Mouse (Mus musculus) c-Kit-positive CD71-negative TER-119-negative erythroid progenitor cells, embryonic 14.5 days (primary cell): ENCODE results near the gene Apba1.

Experiments used
- DNase-seq: peaks from one replicate; pipeline ENCODE4 v3.0.0-alpha.2; 2013; ENCODE audit warnings: low read depth

Gene Apba1

DNA sequence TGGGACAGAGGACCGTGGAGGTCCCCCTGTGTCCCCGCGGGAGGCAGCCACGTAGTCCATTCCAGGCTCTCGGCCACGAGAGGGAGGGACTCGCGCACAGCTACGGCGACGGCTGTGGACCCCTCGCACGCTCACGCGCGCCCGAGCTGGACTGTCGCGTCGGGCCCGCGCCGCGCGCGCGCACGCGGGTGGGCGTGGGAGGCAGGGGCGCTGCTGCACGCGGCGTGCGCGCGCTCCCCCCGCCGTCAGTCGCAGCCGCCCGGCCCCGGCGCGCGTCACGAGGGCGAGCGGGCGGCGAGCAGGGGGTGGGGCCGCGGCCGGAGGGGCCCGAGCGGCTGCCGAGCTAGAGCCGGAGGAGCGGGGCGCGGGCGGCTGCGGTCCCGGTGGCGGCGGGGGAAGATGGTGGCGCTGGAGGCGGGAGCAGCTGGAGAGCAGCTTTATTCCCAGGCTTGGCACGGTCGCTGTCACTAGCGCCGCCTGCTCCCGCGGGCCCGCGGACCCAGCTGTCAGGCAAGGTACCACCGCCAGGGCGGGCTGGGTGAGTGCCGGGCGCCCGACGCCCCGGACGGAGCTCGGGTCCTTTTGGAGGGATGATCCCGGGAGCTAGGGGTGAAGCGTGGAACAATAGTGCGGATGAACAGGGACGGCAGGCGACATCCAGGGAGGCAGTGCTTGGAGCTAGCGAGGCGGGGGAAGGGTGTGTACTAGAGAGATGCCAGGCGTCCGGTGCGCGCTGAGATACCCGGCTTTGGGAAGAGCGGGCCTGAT lies at the start of gene Apba1:
Apba1 (plus strand) TSS at position 334 of the 768 bp plus-strand sequence.
- DNase-seq = no peak

DNA sequence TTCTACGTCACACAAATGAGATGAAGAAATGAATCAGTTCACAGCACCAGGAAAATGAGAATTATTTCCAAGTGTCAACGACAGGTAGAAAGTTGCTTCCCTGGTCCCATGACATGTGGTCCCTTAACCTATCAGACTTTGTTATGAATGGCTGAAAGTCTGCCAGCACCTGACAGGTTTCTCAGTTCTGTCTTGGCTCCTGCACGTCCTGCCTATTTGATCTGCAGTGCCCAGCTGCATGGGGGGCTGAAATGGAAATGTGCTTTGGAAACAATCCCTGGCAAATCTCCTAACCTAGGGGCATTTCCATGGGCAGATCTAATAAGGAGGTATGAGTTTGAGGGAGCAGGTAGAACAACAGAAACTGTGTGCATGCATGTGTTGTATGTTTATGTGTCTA lies 12.2 kb upstream of the Apba1 start:
- no peak for DNase-seq

DNA sequence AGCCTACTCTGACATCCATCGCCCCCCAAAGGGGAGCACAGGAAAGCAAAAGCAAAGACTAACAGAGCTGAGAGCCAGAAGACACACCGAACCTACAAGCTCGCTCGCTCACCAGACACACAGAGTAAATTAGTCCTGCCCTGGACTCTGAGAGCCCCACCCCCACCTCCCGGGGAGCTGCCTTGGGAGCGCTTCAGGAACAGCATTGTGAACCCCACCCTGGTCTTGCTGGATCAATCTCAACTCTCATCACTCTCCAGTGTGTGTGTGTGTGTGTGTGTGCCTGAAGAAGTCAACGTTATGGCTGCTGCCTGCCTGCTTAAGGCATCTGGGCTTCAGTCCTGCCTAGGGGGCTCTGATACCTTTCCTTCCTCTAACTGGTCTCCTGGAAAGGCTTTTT lies 1.7 kb upstream of the Apba1 start:
- no peak for DNase-seq

DNA sequence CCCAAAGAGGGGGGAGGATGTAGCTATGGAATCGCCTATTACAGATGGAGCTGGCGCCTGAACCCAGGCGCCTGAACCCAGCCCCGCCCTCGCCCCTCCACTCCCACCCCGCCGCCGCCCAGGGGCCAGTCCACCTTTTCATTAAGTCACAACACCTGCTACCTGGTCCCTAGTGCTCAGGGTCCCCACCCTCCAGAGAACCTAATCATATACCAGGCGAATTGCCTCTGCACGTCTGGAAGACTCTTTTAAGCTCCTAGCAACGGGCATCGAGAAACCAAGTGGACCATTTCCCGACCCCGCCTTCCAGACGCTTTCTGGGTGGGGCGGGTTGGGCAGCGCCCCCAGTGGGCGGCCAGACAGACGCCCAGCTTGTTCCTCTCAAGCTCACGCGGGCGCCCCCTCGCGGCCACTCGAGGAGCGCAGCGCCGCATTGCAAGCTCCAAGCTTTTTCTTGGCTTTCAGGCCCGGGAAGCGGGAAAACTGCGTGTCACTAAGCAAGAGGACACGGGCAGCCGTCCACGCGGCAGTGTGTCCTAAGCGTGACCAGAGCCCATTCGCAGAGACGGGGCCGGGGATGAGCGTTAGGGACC lies 630 bp upstream of the Apba1 start:
- peak; percentile 81 for DNase-seq

DNA sequence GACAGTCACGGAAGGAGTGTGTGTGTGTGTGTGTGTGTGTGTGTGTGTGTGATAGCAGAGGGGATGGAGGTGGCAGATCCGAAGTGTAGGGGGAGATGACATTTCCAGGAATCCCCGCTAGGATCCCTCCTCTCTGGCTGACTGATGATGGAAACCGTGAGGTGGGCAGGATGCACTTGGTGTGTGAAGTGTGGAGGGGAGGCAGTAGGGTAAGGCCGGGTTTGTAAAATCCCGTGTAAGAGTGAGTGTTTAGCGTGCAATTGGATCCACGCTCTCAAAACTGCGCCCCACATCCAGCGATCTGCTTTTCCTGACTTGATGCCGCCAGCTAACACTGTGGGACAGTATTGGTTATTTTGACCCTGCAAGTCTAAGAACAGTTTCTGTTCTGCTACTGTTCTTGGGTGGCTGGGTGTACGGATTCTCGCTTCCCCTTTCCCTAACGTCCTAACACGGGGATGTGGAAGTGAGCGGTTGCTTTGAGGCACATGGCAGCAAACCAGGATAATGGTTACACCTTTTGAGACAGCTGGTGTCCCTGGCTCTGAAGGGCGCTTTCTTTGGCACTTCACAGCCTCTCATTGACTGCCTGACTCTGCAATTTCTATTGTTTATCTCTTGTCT lies 747 bp downstream of the Apba1 start:
- no peak for DNase-seq

DNA sequence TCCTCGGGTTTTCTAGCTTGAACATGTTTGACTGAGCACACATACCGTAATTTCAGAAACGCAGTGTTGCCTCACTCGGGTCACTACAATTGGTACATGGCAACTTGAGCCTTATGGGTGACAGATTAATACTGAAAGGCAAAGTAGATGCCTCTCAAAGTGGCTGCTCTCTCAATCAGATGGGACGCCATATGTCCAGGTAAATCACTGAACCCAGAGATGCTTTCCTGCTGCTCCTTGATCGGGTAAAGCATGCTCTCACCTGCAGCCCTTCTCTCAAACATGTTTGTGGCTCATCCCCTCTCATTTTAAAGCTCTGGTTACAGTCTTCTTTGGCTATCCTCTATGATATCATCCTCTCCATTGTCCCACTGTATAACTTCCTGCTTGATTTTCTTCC lies 4.7 kb downstream of the Apba1 start:
- no peak for DNase-seq

DNA sequence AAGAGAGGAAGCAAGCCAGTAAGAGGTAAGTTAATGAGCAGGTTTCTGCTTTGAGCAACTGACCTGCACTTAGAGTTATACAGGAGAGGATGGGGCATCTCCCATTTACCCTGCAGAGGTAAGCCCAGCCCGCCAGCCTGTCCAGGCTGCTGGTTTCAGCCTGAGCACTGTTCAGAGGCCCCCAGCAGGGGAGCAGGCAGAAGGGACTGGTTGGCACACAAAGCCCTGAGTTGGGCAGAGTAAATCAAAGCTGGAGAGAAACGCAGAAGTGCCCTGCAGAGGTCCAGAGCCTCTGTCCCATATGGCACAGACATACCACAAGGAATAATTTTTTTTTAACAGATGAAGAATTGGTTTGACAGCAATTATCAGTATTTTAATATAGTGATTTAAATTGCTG lies 5.4 kb downstream of the Apba1 start:
- no peak for DNase-seq

GRCm38 (mm10) chr19:23768864-23769263 lies 10.2 kb downstream of the Apba1 start:
- no peak for DNase-seq

- no peak for DNase-seq
These were observed 12.1 kb downstream of the Apba1 start for GRCm38 (mm10) chr19:23770494-23771423.

DNA sequence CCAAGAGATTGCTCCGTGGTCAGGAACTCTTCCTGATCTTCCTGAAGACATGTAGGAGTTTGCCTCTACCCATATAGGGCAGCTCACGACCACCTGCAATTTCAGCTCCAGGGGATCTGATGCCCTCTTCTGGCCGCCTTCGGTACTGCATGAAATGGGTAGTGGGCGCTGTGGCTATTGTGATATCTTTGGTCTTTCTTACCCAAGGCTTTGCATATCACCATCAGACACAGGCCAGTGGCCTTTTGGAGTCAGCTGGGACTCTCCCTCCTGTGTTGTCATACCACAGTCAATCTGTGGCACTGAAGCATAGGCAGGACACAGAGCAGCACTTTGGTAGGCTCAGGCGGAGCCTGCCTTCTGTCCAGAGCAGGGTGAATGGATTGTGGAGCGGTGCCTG lies 13.3 kb downstream of the Apba1 start:
- no peak for DNase-seq

- no peak for DNase-seq
These were observed 16.7 kb downstream of the Apba1 start for GRCm38 (mm10) chr19:23775356-23775755.

GRCm38 (mm10) chr19:23779130-23779529 lies 20.4 kb downstream of the Apba1 start:
- no peak for DNase-seq

DNA sequence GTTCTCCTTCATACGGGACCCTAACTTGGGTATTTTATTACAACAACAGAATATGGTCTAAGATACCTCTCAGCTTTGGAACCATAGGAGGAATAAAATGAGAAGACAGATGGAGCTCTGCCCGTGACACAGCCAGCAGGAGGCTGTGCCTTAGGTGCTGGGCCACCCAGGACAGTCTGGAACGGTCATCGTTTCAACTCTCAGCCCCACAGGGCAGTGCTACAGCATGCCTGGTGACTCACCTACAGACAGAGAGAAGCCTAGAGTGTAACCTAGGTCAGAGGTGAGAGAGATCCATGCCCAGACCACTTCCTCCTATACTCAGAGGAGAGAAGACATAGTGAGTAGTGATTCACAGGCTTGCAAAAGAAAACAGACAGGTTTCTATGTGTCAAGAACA lies 21.4 kb downstream of the Apba1 start:
- DNase-seq = no peak

- DNase-seq = no peak
These were observed 23.3 kb downstream of the Apba1 start for GRCm38 (mm10) chr19:23781968-23782367.

DNA sequence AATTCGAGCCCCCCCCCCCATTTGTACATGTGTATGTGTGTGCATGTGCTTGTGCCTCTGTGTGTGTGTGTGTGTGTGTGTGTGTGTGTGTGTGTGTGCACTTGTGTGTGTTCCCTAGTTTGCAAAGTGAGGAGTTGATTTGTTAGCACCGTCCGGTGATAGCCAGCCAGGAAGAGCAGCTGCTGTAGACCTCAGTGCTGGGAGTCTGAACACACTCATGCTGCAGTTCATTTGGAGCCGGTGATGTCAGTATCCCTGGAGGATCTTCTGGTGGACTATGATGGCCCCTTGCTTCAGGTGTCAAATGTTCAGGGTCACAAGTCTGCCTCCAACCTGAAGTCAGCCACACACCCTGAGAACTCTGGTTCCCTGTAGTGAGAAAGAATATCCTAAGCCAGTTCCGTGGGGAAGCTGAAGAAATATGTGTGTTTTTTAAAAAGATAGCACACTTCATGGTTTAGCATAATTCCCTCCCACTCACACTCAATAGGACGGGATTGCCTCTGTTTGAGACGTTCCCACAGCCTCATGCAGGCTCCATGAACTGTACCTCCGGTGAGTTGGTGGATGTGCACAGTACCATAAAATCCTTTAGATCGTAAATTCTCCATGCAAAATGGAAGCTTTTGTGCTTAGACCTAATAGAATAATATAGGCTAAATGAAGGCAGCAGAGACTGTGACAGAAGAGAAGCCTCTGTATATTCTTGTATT lies 29.9 kb downstream of the Apba1 start:
- no peak for DNase-seq

GRCm38 (mm10) chr19:23791704-23792103 lies 33.0 kb downstream of the Apba1 start:
- DNase-seq = no peak

DNA sequence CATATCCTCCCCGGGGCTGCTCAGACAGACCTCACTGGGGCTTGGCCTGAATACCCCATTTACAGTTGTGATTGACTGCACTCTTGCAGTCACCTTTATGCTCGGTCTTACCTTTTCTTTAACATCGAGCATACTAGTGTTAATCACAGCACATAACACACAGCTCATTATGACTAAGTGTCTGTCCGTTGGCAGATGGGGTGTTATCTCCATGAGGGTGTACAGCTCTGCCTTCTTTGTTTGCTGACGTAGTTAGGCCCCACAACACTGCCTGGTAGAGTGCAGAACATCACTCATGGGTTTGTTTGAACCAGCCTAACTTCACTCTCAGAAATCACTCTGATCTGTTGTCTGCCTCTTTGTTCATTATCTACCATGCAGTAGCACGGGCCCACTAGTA lies 33.9 kb downstream of the Apba1 start:
- no peak for DNase-seq

DNA sequence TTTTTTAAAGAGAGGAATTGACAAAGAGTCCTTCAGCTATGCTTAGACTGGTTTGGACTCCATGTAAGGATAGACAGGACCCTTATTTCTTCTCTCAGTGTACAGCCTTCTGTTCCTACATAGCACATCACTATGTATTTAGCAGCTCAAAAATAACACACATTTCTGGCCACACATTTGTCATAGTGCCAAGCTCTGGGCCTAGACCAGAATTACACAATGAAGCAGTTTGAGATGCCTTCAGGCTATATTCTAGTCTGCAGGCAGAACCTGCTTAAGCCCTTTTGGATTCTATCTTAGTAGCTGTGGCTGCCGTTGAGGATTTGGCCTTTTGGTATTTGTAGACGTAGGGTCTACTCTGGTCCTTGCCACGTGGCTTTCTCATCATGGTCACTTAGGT lies 35.8 kb downstream of the Apba1 start:
- no peak for DNase-seq

GRCm38 (mm10) chr19:23795156-23795555 lies 36.5 kb downstream of the Apba1 start:
- no peak for DNase-seq

GRCm38 (mm10) chr19:23801174-23801573 lies 42.5 kb downstream of the Apba1 start:
- DNase-seq = no peak

- DNase-seq = no peak
These were observed 44.7 kb downstream of the Apba1 start for GRCm38 (mm10) chr19:23803221-23803870.
